Mouse (Mus musculus): ENCODE data around the gene Ugt1a9.

Ugt1a9 gene

GRCm38 (mm10) chr1:88261706-88262105 lies 191.1 kb downstream of the Ugt1a9 start:
- 88% methylated on average over 7 of the region's 7 CpGs for WGBS

DNA sequence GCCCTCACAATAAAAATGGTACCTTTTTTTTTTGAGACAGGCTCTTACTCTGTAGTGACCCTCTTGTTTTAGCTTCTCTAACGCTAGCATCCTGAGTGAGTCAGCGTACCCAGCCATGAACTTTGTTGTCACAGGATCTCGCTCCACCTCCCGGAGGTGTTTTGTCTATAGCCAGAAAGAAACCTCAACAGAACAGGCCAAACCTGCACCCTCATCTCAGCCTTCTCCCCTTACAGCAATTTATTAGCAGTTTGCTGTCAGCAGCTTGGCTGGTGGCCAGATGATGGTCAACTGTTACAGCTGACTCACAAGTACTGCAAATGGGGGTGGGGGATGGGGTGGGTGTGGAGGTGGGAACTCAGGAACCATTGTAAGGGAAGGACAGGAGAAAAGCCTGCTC lies 191.7 kb downstream of the Ugt1a9 start:
- 79% methylated on average over 4 of the region's 4 CpGs for WGBS

DNA sequence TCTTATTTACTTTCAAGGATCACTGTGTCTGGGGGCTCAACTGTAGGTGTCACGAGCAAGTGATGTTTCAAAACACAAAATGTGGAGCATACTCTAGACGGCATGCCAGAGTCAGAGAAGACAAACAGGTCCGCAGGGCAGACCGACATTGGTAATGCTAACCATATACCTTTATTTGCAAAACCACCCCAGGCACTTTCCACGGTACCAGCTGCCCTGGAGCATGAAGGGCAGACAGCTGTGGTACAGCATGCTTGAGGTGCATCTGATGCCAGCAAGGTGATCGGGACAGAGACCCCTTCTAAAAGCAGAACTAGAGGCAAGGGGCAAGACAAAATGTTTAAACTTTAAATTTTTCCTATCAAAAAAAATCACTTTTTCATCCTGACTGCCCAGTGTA lies 192.4 kb downstream of the Ugt1a9 start:
- 76% methylated on average over 6 of the region's 6 CpGs for WGBS

DNA sequence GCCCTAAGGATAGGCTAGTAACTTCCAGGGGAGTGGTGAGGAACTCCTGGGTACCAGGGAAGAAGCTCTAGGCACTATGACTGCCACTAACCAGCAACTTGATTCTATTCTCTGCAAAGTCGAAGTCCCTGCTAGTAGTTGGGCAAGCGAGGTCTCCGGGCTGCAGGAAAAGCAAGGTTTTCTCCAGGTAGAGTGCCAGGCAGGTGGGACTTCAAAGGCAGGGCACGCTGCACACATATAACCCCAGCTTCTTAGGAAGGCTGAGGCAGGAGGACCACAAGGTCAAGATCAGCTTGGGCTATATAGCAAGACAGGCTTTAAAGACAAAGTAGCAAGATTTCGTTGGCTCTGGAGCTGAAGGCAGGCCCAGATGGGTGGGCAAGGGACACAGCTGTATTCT lies 193.2 kb downstream of the Ugt1a9 start:
- 92% methylated on average over 5 of the region's 5 CpGs for WGBS

DNA sequence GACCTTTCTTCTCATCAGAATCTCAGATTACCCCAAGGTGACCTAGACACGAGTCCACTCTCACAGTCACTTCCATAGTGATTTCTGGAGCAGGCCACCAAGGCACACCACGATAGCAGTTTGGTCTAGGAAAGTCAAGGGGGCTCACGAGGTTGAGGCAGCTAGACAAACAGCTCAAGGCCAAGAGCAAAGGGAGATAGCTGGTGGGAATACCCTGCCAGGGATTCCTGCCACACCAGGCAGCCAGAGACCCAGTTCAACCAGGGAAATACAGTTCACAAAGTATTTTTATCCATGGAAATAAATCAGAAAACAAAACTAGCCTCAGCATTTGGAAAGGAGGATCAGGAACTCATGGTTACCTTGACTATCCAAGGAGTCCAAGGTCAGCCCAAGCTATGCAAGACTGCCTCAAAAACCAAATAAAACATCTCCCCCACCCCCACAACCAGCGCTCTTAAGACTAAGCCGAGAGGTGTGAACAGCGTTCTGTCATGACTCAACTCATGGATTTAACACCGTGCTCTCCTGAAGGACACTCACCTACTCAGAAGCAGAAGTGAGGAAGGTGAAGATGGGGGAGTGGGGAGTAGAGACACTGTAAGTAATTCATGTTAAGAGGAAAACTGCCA lies 193.8 kb downstream of the Ugt1a9 start:
- WGBS, result 85% methylated on average over 7 of the region's 7 CpGs

- 71% methylated on average over 4 of the region's 4 CpGs for WGBS
These were observed 194.3 kb downstream of the Ugt1a9 start for GRCm38 (mm10) chr1:88264869-88265240.

GRCm38 (mm10) chr1:88266123-88266522 lies 195.5 kb downstream of the Ugt1a9 start:
- 90% methylated on average over 13 of the region's 13 CpGs for WGBS

GRCm38 (mm10) chr1:88267489-88267888 lies 196.9 kb downstream of the Ugt1a9 start:
- WGBS, result 93% methylated on average over 6 of the region's 6 CpGs

DNA sequence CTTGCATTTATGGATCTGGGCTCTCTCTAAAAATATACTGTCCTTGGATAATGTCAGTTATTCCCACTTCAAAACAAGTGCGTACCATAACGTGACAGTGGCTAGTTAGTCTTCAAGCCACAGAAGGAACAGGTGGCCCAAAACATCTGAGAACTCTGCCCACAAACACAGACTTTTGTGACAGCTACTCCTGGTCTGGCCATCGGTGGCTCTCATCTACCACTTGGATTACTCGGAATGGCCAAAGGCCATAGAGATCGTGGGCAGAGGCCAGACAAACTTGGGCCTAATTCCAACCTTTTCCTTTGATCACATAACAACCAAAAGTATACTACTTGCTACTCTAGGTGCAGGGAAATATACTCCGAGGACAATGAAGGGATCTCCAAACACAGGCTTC lies 197.5 kb downstream of the Ugt1a9 start:
- 79% methylated on average over 6 of the region's 6 CpGs for WGBS
